Comparison of ENCODE assay signal across 1 mouse cellular context in genomic region chr5:121389691-121390090, GRCm38 (mm10).
TF ChIP-seq lines count a peak whose summit lies in the region.

No protein-coding gene starts in this region.

TF ChIP-seq in MEL, 35 proteins besides CTCF, POLR2A, EP300 and RAD21 (continued from another document):
- TF ChIP-seq MYB (IDR thresholded peaks at IDR 0.05; ENCODE audit: low read depth, low read length) (no peak), BHLHE40 (IDR thresholded peaks at IDR 0.05; ENCODE audit: borderline replicate concordance, low read depth, low read length) (no peak), CHD1 (IDR thresholded peaks at IDR 0.05; ENCODE audit: low read depth, low read length) (no peak), MAZ (IDR thresholded peaks at IDR 0.05; ENCODE audit: low read depth, low read length) (no peak)
